Mouse (Mus musculus) ES-Bruce4 (cell line): Measurements from ENCODE around the gene Satb2. TPM values are rescaled to one million over a fixed set of nuclear protein-coding genes. Genes with fewer than 3 reads are reported as not detected.

Experiments used
- H3K27ac ChIP-seq: 2 replicates; pipeline ENCODE4 v1.5.1; 2012; ENCODE audit warnings: low read length, inconsistent platforms; ENCODE audit not compliant: insufficient read depth
- H3K27me3 ChIP-seq: 2 replicates; pipeline ENCODE4 v1.6.1; 2012; ENCODE audit warnings: mild to moderate bottlenecking, low read length, inconsistent platforms; ENCODE audit not compliant: control insufficient read depth, poor library complexity, insufficient read depth, severe bottlenecking
- H3K36me3 ChIP-seq: 2 replicates; pipeline ENCODE4 v1.6.1; 2012; ENCODE audit warnings: inconsistent platforms, mild to moderate bottlenecking, low read length, moderate library complexity; ENCODE audit not compliant: control insufficient read depth, poor library complexity, insufficient read depth, severe bottlenecking
- H3K4me1 ChIP-seq: one replicate; pipeline ENCODE4 v1.8.1; 2011; ENCODE audit warnings: low read length; ENCODE audit not compliant: control insufficient read depth, insufficient read depth
- H3K4me3 ChIP-seq: 2 replicates; pipeline ENCODE4 v1.5.1; 2011; ENCODE audit warnings: low read depth, mild to moderate bottlenecking, low read length
- H3K9ac ChIP-seq: 2 replicates; pipeline ENCODE4 v1.6.1; 2012; ENCODE audit warnings: low read depth, mild to moderate bottlenecking, inconsistent platforms; ENCODE audit not compliant: poor library complexity, severe bottlenecking
- H3K9me3 ChIP-seq: replicated peaks from 2 replicates; pipeline ENCODE4 v1.6.1; 2012; ENCODE audit warnings: mild to moderate bottlenecking, low read length, inconsistent platforms; ENCODE audit not compliant: control insufficient read depth, poor library complexity, insufficient read depth, severe bottlenecking
- CTCF ChIP-seq: IDR thresholded peaks from one replicate; pipeline ENCODE4 v1.8.1; 2011; ENCODE audit warnings: low read depth, low read length
- EP300 ChIP-seq: IDR thresholded peaks from 2 replicates; pipeline ENCODE4 v1.6.1; 2011; ENCODE audit warnings: low read depth, low read length; ENCODE audit not compliant: insufficient read depth
- POLR2A ChIP-seq: IDR thresholded peaks from one replicate; pipeline ENCODE4 v1.8.1; 2011; ENCODE audit warnings: low read length; ENCODE audit not compliant: insufficient read depth
- polyA plus RNA-seq: library from polyadenylated mRNA; stranded (reverse); fragments of >200 nt; gene quantifications from 2 replicates; pipeline ENCODE4 v1.2.4, GENCODE M21; 2011; ENCODE audit warnings: low read depth; ENCODE audit not compliant: missing spikeins, insufficient read depth, insufficient read length

Gene Satb2
- polyA plus RNA-seq, 1 experiment = 5.2 TPM

DNA sequence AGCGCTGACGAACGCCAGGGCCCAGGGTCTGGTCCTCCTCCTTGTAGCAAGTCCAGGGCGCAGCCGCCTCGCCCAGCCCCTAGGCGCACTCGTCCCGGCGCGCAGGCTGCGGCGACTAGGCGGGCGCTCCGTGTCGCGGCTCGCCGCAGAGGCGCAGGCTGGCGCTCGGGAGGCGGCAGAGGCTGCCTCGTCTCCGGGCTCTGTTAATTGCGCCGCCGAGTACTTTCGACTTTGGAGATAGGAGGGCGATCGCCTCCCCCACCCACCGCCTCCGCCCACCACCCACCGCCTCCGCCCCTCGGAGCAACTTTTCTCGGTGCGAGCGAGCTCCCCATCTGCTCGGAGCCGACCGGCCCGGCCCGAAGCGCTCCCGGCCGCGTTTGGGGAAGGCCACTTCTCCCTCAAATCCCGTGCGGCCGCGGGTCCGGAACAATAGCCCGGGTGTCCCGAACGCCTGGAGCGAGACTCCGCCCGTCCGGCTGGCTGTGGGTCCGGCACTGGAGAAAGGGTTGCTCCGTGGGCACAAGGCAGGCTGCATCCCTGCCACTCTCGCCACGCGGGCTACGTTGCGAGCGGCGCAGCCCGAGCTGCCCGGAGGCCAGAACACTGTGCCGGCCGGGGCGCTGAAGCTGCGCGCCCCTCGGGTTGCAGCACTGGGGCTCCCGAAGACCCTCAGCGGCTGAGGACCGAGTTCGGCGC, 6.0 kb downstream of the Satb2 start:
- Histone ChIP-seq H3K27me3 (peaks cover 27% of the 10 kb centered on the region), H3K27ac (no peak overlapping the region), H3K9ac (peak overlapping the region; percentile 73), H3K4me1 (peaks cover 2% of the 10 kb centered on the region), H3K4me3 (peak overlapping the region; percentile 66), H3K9me3 (no peaks in the 10 kb centered on the region), H3K36me3 (no peaks in the 10 kb centered on the region)
- TF ChIP-seq EP300 = no peak
- no peak for TF ChIP-seq CTCF
- TF ChIP-seq POLR2A = no peak

DNA sequence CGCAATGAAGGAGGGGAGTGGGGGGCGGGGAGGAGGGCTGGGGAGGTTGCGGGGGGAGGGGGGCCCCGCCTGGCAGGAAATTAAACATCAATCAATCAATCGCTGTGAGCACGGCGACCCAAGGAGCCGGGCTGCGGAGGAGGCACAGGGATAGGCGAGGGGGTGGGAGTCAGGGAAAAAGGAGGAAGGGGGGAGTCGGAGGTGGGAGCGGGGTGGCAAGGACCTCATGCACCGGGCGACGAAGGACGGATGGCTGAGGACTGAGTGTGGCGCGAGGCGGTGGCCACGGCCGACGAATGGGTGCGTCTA, 6.6 kb downstream of the Satb2 start:
- Histone ChIP-seq H3K27ac (no peak overlapping the region), H3K4me3 (peak overlapping the region; percentile 66), H3K27me3 (peaks cover 27% of the 10 kb centered on the region), H3K9me3 (no peaks in the 10 kb centered on the region), H3K4me1 (peaks cover 2% of the 10 kb centered on the region), H3K36me3 (no peaks in the 10 kb centered on the region), H3K9ac (peak overlapping the region; percentile 73)
- TF ChIP-seq POLR2A (no peak), EP300 (no peak), CTCF (no peak)

DNA sequence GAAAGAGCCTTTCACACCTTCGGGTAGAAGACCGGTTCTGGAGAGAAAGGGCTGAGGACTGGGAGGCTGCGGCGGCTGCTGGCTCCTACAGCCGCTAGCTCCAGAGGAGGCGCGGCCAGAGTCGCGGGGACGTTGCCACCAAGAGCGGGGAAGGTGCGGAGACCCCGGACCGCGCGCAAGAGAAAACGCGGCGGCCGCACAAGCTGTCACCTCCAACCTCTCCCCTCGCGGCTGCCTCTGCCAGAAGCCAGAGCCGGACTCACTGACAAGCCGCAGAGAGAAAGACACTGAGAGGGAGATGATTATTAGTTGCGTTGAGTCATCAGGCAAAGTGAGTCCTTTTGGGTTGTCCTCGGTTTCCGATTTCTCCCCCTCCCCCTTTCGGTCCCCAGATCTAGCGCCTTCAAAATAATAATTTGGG, 7.0 kb downstream of the Satb2 start:
- peak overlapping the region; percentile 64 for H3K4me3 ChIP-seq
- no peak for TF ChIP-seq CTCF
- TF ChIP-seq POLR2A = no peak
- no peak for TF ChIP-seq EP300
- no peaks in the 10 kb centered on the region for H3K9me3 ChIP-seq
- H3K4me1 ChIP-seq = peaks cover 2% of the 10 kb centered on the region
- H3K27ac ChIP-seq = no peak overlapping the region
- H3K9ac ChIP-seq = peak overlapping the region; percentile 73
- peaks cover 24% of the 10 kb centered on the region for H3K27me3 ChIP-seq
- H3K36me3 ChIP-seq = no peaks in the 10 kb centered on the region

DNA sequence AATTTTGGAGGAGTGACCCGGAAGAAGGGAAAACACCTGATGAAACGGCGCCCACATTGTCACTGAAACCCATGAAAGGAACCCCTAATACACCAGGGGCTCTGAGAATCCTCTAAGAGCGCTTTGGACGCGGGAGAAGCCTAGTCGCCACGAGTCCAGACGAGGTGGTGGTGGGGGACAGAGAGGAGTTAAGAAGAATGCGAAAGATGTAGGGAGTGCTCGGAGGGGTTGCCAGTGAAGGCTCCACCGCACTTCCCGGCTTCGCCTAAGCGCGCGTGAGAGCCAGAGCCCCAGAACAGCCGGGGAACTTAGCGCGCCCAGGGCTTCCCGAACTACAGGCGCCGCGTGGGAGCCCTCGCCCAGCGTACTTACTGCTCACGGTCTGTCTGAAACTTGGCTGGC, 7.7 kb downstream of the Satb2 start:
- no peak overlapping the region for H3K27ac ChIP-seq

DNA sequence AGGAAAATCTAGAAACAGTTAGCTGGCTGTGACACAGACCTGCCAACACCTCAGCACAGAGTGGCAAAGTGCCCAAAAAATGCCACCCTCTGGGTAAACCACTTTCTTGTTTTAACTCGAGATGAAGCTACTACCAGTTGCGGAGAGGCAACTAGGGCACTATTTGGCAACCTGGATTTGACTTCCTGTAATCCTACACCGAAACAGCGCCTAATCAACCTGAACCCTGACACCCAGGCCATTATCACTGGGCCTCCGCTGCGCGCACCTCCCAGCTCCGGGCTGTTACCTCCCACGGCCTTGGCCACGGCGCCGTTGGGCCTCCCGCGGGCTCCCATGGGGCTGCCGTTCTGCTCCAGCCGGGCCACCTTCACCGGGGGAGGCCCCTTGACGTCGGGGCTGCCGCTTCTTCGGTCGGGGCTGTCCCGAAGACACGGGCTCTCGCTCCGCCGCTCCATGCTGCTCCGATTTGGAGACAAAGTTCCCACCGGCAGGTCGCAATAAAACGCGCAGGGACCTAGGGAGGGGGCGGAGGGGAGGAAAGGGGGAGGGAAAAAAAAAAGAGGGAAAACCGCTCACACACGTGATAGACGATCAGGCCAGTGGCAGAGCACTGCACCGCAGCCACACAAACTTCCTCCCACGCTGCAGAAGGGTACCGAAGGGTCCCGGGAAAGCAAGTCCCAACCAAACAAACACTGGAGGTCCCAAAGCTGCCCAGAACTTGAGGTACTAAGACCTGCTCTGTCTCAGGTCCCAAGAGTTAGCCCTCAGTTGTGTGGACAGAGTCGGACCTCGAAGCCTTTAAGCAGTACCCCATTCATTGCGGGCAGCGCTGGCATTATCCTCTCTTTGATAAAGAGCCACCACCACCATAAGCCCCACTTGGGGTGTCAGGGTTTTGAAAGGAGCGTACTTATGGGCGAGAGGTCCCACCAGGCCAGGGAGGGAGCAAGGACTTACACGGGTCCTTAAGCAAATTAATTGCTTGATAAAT, 8.8 kb downstream of the Satb2 start:
- Histone ChIP-seq H3K27me3 (peaks cover 16% of the 10 kb centered on the region), H3K27ac (no peak overlapping the region)

More for the DNA sequence above, 7.7 kb downstream of the Satb2 start:
- Histone ChIP-seq H3K9ac (peak overlapping the region; percentile 73; the same call in 1 of the 2 replicates), H3K9me3 (no peaks in the 10 kb centered on the region), H3K27me3 (peaks cover 18% of the 10 kb centered on the region), H3K4me1 (peaks cover 2% of the 10 kb centered on the region), H3K36me3 (no peaks in the 10 kb centered on the region), H3K4me3 (peak overlapping the region; percentile 45)
- TF ChIP-seq CTCF = no peak
- no peak for TF ChIP-seq EP300
- no peak for TF ChIP-seq POLR2A

More for the DNA sequence above, 8.8 kb downstream of the Satb2 start:
- no peaks in the 10 kb centered on the region; the same call in 1 of the 2 replicates for H3K36me3 ChIP-seq
- peak overlapping the region; percentile 51 for H3K4me3 ChIP-seq
- TF ChIP-seq EP300 = no peak
- TF ChIP-seq POLR2A = no peak
- TF ChIP-seq CTCF = no peak
- peaks cover 2% of the 10 kb centered on the region for H3K4me1 ChIP-seq
- peak overlapping the region; percentile 64 for H3K9ac ChIP-seq
- H3K9me3 ChIP-seq = no peaks in the 10 kb centered on the region
